Mouse (Mus musculus) kidney, adult 8-10 months (tissue): ENCODE data around the gene Gcnt2.
"Not testable (repeated sequence)": the region's sequence is repeated elsewhere in the genome, so short reads cannot be mapped to it uniquely, and the experiment has no call there.

ENCODE experiments used
- DNase-seq, 2 experiments: peaks; one replicate each; pipeline ENCODE4 v3.0.0; 2022

Gcnt2 gene

GRCm38 (mm10) chr13:40875415-40875814 lies 15.9 kb downstream of the Gcnt2 start:
- DNase-seq: no peak

DNA sequence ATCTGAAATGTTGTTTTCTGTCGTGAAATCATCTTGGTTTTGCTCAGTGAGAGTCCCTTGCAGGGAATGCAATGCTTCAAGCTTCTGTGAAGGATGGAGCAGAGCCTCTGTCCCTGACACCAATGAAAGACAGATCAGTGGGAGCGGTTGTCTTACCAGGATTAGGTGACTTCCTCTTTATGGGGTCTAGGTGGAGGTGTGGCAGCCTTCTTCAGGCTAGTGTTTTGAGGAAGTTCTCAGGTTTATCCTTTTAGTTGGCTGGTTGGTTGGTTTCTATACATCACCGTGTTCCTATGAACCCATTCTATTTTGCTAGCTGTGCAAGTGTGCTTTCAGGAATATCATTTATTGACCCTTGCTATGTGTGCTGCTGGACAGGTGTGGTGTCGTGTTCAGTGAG lies 18.0 kb downstream of the Gcnt2 start:
- no peak for DNase-seq

DNA sequence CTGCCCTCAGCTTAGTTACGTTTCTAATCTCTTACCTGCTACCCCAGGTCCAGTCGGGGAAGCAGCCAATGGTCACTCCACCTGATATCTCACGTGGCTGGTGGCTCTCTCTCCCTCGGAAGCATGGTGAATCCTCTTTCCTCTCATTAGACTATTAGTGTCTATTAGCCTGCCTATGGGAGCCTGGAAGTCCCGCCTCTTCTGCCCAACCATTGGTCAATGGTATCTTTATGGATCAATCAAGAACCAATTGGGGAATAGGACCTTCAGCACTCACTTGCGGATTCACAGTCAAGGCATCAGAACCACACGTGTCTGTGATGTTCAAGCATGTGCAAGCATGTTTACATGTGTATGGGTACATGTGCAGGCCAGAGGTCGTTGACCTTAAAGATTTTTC lies 21.0 kb downstream of the Gcnt2 start:
- no peak for DNase-seq

DNA sequence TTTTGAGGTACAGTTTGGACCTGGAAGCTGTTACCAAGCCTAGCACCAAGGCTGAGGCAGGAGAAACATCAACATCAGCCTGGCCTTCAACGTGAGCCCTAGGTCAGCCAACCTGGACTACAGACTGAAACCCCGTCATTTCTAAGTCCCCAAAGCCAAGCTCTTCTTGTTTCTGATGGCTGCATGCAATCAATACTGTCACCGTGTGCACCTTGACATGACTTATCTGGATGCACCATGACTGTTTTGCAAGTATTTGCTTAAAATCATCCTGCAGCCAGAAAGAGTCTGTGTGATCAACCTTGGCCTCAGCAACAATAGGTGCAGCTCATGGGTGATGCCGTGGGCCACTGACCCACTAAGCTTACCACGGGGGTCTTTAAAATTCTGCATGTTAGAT lies 23.1 kb downstream of the Gcnt2 start:
- no peak for DNase-seq

- peak in 1 of 2 experiments; percentile 42 for DNase-seq
Measured at GRCm38 (mm10) chr13:40883903-40884302, 24.3 kb downstream of the Gcnt2 start.

- DNase-seq: no peak
Measured at GRCm38 (mm10) chr13:40884878-40885277, 25.3 kb downstream of the Gcnt2 start.

GRCm38 (mm10) chr13:40885935-40886642 lies 26.5 kb downstream of the Gcnt2 start:
- no peak for DNase-seq

DNA sequence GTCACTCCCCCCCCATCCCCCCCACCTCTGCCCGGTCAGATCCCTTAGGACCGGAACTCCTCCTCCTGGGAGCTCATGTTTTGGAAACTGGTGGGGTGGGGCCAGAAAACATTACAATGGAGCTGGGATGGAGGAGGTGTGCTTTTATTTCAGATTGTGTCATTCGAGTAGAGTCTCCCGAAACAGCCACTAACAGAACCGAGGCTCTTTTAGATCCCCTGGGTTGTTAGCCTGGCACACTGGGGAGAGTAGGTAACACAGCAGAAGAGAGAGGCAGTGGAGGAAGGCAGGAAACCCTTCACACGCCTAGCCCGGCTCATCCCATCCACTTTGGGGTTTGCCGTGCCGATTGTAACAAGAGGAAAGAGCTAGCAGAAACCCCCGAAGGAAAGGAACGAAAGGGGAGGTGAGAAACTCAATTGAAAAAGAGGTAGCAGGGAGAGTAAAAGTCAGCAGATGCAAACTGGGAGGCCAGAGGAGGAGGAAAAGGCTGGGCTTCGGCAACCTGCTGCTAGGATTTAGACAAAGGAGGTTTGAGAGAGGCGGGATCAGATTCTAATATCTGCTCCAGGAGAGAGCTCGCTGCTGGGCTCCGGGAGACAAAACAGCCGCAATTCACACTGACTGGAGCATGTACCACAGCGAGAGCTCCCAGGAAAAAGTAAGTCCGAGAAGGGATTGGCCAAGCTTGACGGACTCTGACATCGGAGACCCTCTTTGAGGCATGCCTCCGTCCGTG lies 27.3 kb downstream of the Gcnt2 start:
- DNase-seq: peak in 1 of 2 experiments; percentile 19

GRCm38 (mm10) chr13:40890595-40890994 lies 31.0 kb downstream of the Gcnt2 start:
- DNase-seq: peak; percentile 57 to 69

DNA sequence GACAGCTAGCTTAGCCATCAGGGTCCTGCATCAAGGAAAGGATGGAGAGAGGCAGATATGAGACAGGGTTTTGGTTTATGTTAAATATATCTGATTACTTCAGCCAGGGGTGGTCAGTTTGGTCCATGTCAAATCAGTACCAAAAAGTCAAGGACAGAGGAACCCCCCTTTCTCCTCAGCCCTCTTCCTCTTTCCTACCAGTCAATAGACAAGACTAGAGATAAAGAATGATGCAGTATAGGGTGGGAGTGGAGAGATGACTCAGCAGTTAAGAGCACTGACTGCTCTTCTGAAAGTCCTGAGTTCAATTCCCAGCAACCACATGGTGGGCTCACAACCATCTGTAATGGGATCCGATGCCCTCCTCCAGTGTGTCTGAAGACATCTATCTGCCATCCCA lies 31.8 kb downstream of the Gcnt2 start:
- not testable (repeated sequence) for DNase-seq

- DNase-seq: no peak
Measured at GRCm38 (mm10) chr13:40892043-40892442, 32.5 kb downstream of the Gcnt2 start.

DNA sequence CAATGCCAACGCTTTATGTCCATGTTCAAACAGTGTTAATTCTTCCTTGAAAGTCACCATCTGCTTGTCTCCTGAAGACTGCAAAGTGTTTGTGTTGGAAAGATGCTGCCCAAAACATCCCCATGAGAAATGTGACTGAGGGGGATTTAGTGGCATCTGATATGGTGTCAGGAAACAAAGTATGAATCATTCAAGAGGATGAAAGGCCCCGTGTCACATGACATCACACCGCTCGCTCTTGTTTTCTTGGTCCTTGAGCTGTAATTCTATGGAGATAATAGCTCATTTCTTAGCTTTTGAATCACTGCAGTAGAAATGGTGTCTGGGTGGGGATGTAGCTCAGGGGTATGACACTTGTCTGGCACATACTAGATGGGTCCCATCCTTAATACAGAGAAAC lies 33.0 kb downstream of the Gcnt2 start:
- DNase-seq: no peak

DNA sequence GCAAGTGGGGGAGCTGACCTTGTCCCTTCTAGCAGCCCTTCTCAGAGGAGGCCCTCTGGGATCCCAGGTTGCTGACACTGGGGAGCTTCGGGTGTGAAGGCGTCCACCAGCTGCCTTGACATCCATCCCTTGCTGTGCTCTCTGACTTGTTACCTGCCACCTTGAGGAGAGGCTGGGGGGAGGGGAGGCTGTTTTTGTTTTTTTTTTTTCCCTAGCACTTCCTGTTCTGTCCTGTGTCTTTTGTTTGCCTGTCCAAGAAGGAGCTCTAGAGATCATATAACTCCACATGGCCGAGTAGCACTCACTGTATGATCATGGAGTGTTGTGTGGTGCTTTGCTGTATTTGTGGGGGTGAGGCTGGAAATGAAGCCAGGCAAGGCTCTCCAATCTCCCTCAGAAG lies 34.0 kb downstream of the Gcnt2 start:
- no peak for DNase-seq

GRCm38 (mm10) chr13:40898049-40898690 lies 38.6 kb downstream of the Gcnt2 start:
- DNase-seq: not testable (repeated sequence)

DNA sequence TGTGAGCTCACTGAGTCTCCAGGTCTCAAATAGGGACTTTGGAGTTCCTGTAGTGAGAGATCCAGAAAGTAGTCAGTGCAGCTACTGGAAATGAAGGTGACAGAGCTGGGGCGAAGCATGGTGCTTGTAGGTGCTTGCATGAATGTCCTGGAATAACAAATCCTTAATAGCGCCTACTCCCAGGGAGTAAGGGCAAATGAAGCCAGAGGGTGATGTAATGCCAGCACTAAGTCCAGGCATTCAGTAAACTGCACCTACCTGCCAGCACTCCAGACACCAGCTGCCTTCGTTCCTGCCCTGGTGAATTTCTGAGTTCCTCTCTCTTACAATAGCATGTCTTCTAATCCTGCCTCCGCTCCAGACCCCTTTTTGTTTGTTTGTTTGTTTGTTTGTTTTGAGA lies 39.1 kb downstream of the Gcnt2 start:
- peak; percentile 55 to 56 for DNase-seq

GRCm38 (mm10) chr13:40899349-40899993 lies 39.9 kb downstream of the Gcnt2 start:
- no peak for DNase-seq

GRCm38 (mm10) chr13:40899994-40900970 lies 40.7 kb downstream of the Gcnt2 start:
- no peak for DNase-seq

DNA sequence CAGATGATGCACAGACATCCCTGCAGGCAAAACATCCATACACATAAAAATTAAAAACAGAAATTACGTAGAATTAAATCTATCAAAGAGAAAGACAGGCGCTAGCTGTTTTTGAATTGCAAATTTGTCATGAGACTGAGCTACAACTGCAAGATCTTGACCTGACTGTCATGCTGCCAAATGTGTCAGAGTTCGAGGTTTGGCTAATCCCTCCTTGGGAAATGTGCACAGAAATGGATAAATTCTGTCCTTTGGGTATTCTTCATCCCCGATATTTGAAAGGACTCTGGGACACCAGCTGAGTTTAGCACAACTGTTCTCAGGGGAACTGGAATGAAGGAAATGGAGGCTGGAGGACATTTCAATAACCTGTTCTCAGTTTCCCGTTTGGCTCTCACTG lies 41.7 kb downstream of the Gcnt2 start:
- DNase-seq: peak; percentile 50 to 71

GRCm38 (mm10) chr13:40901831-40902459 lies 42.4 kb downstream of the Gcnt2 start:
- no peak for DNase-seq

DNA sequence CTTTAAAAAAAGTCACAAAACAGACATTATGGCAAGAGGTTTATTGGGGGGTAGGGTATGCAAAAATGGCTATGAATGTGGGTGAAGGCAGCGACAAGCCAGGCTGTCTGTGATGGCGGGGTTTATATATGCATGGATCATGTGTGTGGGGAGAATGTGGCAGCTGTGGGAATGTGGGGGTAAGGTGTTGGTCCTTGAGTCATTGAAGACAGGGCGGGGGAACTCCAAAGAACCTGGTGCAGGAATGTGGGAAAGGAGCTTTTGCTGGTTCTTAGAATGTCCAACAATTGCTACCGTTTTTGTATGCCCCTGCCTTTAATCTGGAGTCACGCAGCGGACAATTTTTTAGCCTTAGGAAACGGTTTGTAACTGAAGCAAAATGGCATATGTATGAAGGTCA lies 44.5 kb downstream of the Gcnt2 start:
- DNase-seq: no peak

DNA sequence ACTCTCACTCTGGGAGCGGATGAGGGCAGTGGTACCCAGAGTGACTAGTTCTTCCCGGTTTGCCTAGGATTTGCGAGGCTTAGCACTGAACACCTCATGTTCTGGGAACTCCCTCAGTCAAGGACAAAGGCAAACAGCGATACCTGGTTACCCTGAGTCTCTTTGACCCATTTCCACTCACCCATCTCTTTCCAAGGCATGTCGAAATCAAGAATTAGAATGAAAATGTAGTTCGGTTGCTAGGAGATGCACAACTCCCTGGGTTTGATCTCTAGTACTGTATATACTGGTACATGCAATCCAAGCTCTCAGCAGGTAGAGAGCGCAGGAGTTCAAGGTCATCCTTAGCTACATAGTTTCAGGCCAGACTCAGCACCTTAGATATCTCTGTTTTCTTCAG lies 47.0 kb downstream of the Gcnt2 start:
- DNase-seq: no peak

DNA sequence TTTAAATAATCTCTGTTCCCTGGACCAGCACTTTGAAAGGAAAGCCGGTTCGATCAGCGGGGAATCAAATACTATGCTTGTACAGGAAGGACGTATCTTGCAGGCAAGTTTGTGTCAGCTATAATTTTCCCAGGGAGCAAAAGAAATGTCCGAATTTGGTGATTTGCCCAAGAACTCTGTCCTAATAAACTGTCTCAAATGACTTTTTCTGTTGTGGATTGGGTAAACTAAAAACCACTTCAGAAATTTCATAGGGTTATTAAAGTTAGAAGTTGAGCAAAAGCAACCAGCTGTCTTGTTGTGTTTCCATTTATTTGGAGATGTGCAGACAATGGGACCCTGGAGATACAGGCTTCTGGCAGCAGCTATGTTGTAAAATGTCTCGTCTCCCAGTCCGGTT lies 47.7 kb downstream of the Gcnt2 start:
- no peak for DNase-seq
